ENCODE assay signal across 9 mouse cellular contexts in genomic region chr2:79048020-79048419, GRCm38 (mm10).
DNase-seq lines count a peak whose midpoint lies in the region; ATAC-seq and TF ChIP-seq lines count a peak whose summit lies in the region.
"Had no signal": no experiment of that assay in that cellular context is flagged by ENCODE, and none has a peak within 500 bp of the region (broad histone marks: within the 10 kb centered on the region; RNA-seq: fewer than 3 reads in every experiment).

No protein-coding gene starts in this region.

- WGBS in forebrain, embryonic 15.5 days, result 3% methylated on average over 7 of the region's 7 CpGs
- 6% methylated on average over 7 of the region's 7 CpGs for WGBS in midbrain, embryonic 16.5 days
- 70% methylated on average over 7 of the region's 7 CpGs for WGBS in intestine, embryonic 16.5 days

- H3K36me3 ChIP-seq in forebrain, embryonic 15.5 days, result no peaks in the 10 kb centered on the region
- H3K36me3 ChIP-seq in midbrain, embryonic 16.5 days (ENCODE audit: control insufficient read depth, insufficient read depth, low read length), result no peaks in the 10 kb centered on the region
- H3K36me3 ChIP-seq in intestine, embryonic 16.5 days (ENCODE audit: control insufficient read depth, insufficient read depth, low read length), result no peaks in the 10 kb centered on the region
- H3K36me3 ChIP-seq: lung, embryonic 15.5 days had no signal

- no peaks in the 10 kb centered on the region for H3K9me3 ChIP-seq in forebrain, embryonic 15.5 days
- no peaks in the 10 kb centered on the region for H3K9me3 ChIP-seq in midbrain, embryonic 16.5 days (replicated peaks; ENCODE audit: control insufficient read depth, low read length, poor library complexity, severe bottlenecking)
- H3K9me3 ChIP-seq in intestine, embryonic 16.5 days (ENCODE audit: control insufficient read depth, low read length), result no peaks in the 10 kb centered on the region
- H3K9me3 ChIP-seq: lung, embryonic 15.5 days had no signal

- DNase-seq in cerebellum, postnatal 14 days, result peak; percentile 79 to 87
- no peak for DNase-seq in gastrocnemius, adult 2 months
- DNase-seq in spleen, adult 12 weeks (ENCODE audit: low spot score), result no peak

- peak overlapping the region; percentile 37 for H3K4me2 ChIP-seq in forebrain, embryonic 15.5 days (replicated peaks)
- H3K4me2 ChIP-seq in midbrain, embryonic 16.5 days (ENCODE audit: low read length), result peak overlapping the region; percentile 38
- no peak overlapping the region for H3K4me2 ChIP-seq in intestine, embryonic 16.5 days (ENCODE audit: low read depth, low read length)
- H3K4me2 ChIP-seq: lung, embryonic 15.5 days had no signal

- intact Hi-C loops in gastrocnemius, adult 2 months (cut with DNase I), result no loop called here

- TF ChIP-seq CTCF in gastrocnemius, adult 2 months (IDR thresholded peaks at IDR 0.05), result no peak

- no peaks in the 10 kb centered on the region for H3K27me3 ChIP-seq in forebrain, embryonic 15.5 days
- H3K27me3 ChIP-seq in midbrain, embryonic 16.5 days (ENCODE audit: control insufficient read depth, insufficient read depth, low read depth, low read length), result no peaks in the 10 kb centered on the region
- H3K27me3 ChIP-seq in intestine, embryonic 16.5 days (replicated peaks; ENCODE audit: control insufficient read depth, insufficient read depth, low read length), result no peaks in the 10 kb centered on the region
- H3K27me3 ChIP-seq: lung, embryonic 15.5 days had no signal

- H3K9ac ChIP-seq in forebrain, embryonic 15.5 days (replicated peaks), result peak overlapping the region; percentile 31
- peak overlapping the region; percentile 10; the same call in 1 of the 2 replicates for H3K9ac ChIP-seq in midbrain, embryonic 16.5 days (ENCODE audit: low read depth, low read length)
- no peak overlapping the region for H3K9ac ChIP-seq in intestine, embryonic 16.5 days (ENCODE audit: low read depth, low read length)
- H3K9ac ChIP-seq: lung, embryonic 15.5 days had no signal

- H3K4me1 ChIP-seq in forebrain, embryonic 15.5 days, result peaks cover 8% of the 10 kb centered on the region
- peaks cover 7% of the 10 kb centered on the region; the same call in 1 of the 2 replicates for H3K4me1 ChIP-seq in midbrain, embryonic 16.5 days (ENCODE audit: control insufficient read depth, insufficient read depth, low read length)
- no peaks in the 10 kb centered on the region for H3K4me1 ChIP-seq in intestine, embryonic 16.5 days (ENCODE audit: control insufficient read depth, insufficient read depth, low read length)
- H3K4me1 ChIP-seq: lung, embryonic 15.5 days had no signal

- H3K27ac ChIP-seq in forebrain, embryonic 15.5 days (replicated peaks), result peak overlapping the region; percentile 67
- H3K27ac ChIP-seq in midbrain, embryonic 16.5 days (ENCODE audit: low read length), result peak overlapping the region; percentile 38; the same call in 1 of the 2 replicates
- no peak overlapping the region for H3K27ac ChIP-seq in intestine, embryonic 16.5 days (ENCODE audit: low read length)
- H3K27ac ChIP-seq in gastrocnemius, adult 2 months, result no peak overlapping the region
- H3K27ac ChIP-seq: lung, embryonic 15.5 days had no signal

- ATAC-seq in cerebellum, adult (ENCODE audit: insufficient number of reproducible peaks, low FRiP score, low TSS enrichment), result peak; percentile 78
- peak; percentile 78 for ATAC-seq in forebrain, embryonic 15.5 days (replicated peaks)
- ATAC-seq in midbrain, embryonic 16.5 days, result peak; percentile 89
- ATAC-seq in intestine, embryonic 16.5 days, result no peak
- no peak for ATAC-seq in erythroid progenitor cell, adult 5-6 weeks (replicated peaks; ENCODE audit: low FRiP score, poor library complexity, severe bottlenecking)

- H3K4me3 ChIP-seq in forebrain, embryonic 15.5 days, result peak overlapping the region; percentile 10
- peak overlapping the region; percentile 8 for H3K4me3 ChIP-seq in midbrain, embryonic 16.5 days (ENCODE audit: low read depth, low read length)
- H3K4me3 ChIP-seq in intestine, embryonic 16.5 days (ENCODE audit: low read length), result no peak overlapping the region
- no peak overlapping the region for H3K4me3 ChIP-seq in gastrocnemius, adult 2 months
- H3K4me3 ChIP-seq: lung, embryonic 15.5 days had no signal

Comparison
In these comparisons a context has a peak if more than half of its experiments do, and no peak if none do; other contexts are left out.
1. ATAC-seq: peak in cerebellum, adult (single experiment), forebrain, embryonic 15.5 days (single experiment) and midbrain, embryonic 16.5 days (single experiment); none in intestine, embryonic 16.5 days (single experiment) and erythroid progenitor cell, adult 5-6 weeks (single experiment).
2. DNase-seq: peak in cerebellum, postnatal 14 days (2 of 2); none in gastrocnemius, adult 2 months (single experiment) and spleen, adult 12 weeks (single experiment).
3. H3K27ac ChIP-seq: peak in forebrain, embryonic 15.5 days (single experiment) and midbrain, embryonic 16.5 days (single experiment); none in intestine, embryonic 16.5 days (single experiment) and gastrocnemius, adult 2 months (single experiment).
4. H3K4me3 ChIP-seq: peak in forebrain, embryonic 15.5 days (single experiment) and midbrain, embryonic 16.5 days (single experiment); none in intestine, embryonic 16.5 days (single experiment) and gastrocnemius, adult 2 months (single experiment).